Mouse (Mus musculus): ENCODE results near the gene Ube2f.

DNA sequence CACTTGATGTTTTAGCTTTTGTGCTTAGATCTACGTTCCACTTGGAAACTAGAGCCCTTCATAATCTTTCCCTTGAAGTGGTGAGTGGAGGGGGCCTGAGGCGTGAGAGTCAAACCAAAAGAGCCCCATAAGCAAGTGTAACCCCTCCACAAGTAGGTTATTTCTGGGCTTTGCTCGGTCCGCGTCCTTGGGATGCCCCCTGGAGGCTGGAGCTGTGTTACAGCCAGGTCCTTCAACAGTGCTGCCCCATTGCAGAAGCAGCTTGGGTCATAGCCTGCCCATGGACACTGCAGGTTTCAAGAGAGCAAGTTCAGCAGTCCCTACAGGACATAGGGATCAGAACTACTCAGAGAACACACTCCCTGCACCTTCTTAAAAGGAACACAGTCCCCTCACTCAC is 11.0 kb upstream of the Ube2f start:
- no peak for TF ChIP-seq POLR2A (IDR thresholded peaks at IDR 0.05; ENCODE audit: borderline replicate concordance, control insufficient read depth, low read depth, low read length)
- peak; percentile 90 for TF ChIP-seq CTCF (IDR thresholded peaks at IDR 0.05; ENCODE audit: control insufficient read depth, insufficient read depth, low read length)
